Mouse (Mus musculus) intestine, embryonic 16.5 days (tissue): ENCODE data around the gene Lysmd2. TPM values are rescaled to one million over a fixed set of nuclear protein-coding genes. Genes with fewer than 3 reads are reported as not detected.
A peak's percentile ranks its signal among the peaks of the same experiment; 100 is the strongest.

Experiments
- ATAC-seq: fragments of 200-750 bp; cut with Nextera tagmentation; 2 replicates; pipeline ENCODE4 v1.8.0; 2017; ENCODE audit warnings: moderate TSS enrichment, moderate library complexity
- H3K27ac ChIP-seq: fragments of 300-500 bp; sonication (generic); 2 replicates; pipeline ENCODE4 v1.5.1; 2014; ENCODE audit warnings: mild to moderate bottlenecking, low read length
- H3K27me3 ChIP-seq: fragments of 300-500 bp; sonication (generic); replicated peaks from 2 replicates; pipeline ENCODE4 v1.6.1; 2014; ENCODE audit warnings: low read length, control low read depth, mixed read lengths; ENCODE audit not compliant: control insufficient read depth, insufficient read depth
- H3K36me3 ChIP-seq: fragments of 300-500 bp; sonication (generic); 2 replicates; pipeline ENCODE4 v1.6.1; 2014; ENCODE audit warnings: low read length, control low read depth; ENCODE audit not compliant: control insufficient read depth, insufficient read depth
- H3K4me1 ChIP-seq: fragments of 300-500 bp; sonication (generic); 2 replicates; pipeline ENCODE4 v1.6.1; 2014; ENCODE audit warnings: low read length, control low read depth, mixed read lengths; ENCODE audit not compliant: control insufficient read depth, insufficient read depth
- H3K4me2 ChIP-seq: fragments of 300-500 bp; sonication (generic); 2 replicates; pipeline ENCODE4 v1.6.1; 2014; ENCODE audit warnings: low read depth, low read length, control low read depth
- H3K4me3 ChIP-seq: fragments of 300-500 bp; sonication (generic); 2 replicates; pipeline ENCODE4 v1.5.1; 2014; ENCODE audit warnings: mild to moderate bottlenecking, low read length
- H3K9ac ChIP-seq: fragments of 300-500 bp; sonication (generic); 2 replicates; pipeline ENCODE4 v1.6.1; 2014; ENCODE audit warnings: low read depth, low read length
- H3K9me3 ChIP-seq: fragments of 300-500 bp; sonication (generic); 2 replicates; pipeline ENCODE4 v1.6.1; 2016; ENCODE audit warnings: low read length, control low read depth; ENCODE audit not compliant: control insufficient read depth
- WGBS: fragments of 180-500 bp; shearing (Covaris S2); extraction: QIAGEN DNeasy Blood & Tissue Kit; methylation state at CpG from one replicate; pipeline ENCODE4 v1.1.7; 2014; 5-methylcytosine and 5-hydroxymethylcytosine counted together
- polyA plus RNA-seq: library from polyadenylated mRNA; unstranded; fragments of >200 nt; fragmentation: Nextera tagmentation; extraction: Ambion mirVana; gene quantifications from 2 replicates; pipeline ENCODE4 v1.2.1, GENCODE M21; 2015

Lysmd2 gene
- polyA plus RNA-seq, result 15.9 and 18.7 TPM in 2 replicates

- peak; percentile 95 for ATAC-seq
- under 1% methylated on average over 86 of the region's 94 CpGs for WGBS
- no peaks in the 10 kb centered on the region for H3K27me3 ChIP-seq
- no peaks in the 10 kb centered on the region for H3K9me3 ChIP-seq
- H3K4me1 ChIP-seq, result no peaks in the 10 kb centered on the region
- peak within 1 kb of the TSS; percentile 91 for H3K4me2 ChIP-seq
- peak within 1 kb of the TSS; percentile 68 for H3K27ac ChIP-seq
- H3K36me3 ChIP-seq, result no peaks in the 10 kb centered on the region
- H3K9ac ChIP-seq, result peak within 1 kb of the TSS; percentile 87
- peak within 1 kb of the TSS; percentile 74 for H3K4me3 ChIP-seq
These were observed at the start of gene Lysmd2 for GRCm38 (mm10) chr9:75625556-75626307. Gene Lysmd2 (plus strand): TSS chr9:75625741.

GRCm38 (mm10) chr9:75579321-75579720 lies 46.2 kb upstream of the Lysmd2 start:
- 95% methylated on average over 6 of the region's 6 CpGs for WGBS
- no peaks in the 10 kb centered on the region for H3K27me3 ChIP-seq
- no peak for ATAC-seq
- H3K9ac ChIP-seq, result no peak overlapping the region
- no peak overlapping the region for H3K4me3 ChIP-seq
- no peak overlapping the region for H3K27ac ChIP-seq
- no peaks in the 10 kb centered on the region for H3K9me3 ChIP-seq
- H3K4me1 ChIP-seq, result peaks cover 3% of the 10 kb centered on the region; the same call in 1 of the 2 replicates
- H3K36me3 ChIP-seq, result no peaks in the 10 kb centered on the region
- H3K4me2 ChIP-seq, result no peak overlapping the region

GRCm38 (mm10) chr9:75581694-75582350 lies 43.7 kb upstream of the Lysmd2 start:
- Histone ChIP-seq H3K4me3 (no peak overlapping the region), H3K9me3 (no peaks in the 10 kb centered on the region), H3K4me1 (peaks cover 3% of the 10 kb centered on the region; the same call in 1 of the 2 replicates), H3K9ac (no peak overlapping the region), H3K4me2 (no peak overlapping the region), H3K36me3 (no peaks in the 10 kb centered on the region), H3K27ac (no peak overlapping the region), H3K27me3 (no peaks in the 10 kb centered on the region)
- ATAC-seq, result no peak
- WGBS, result 54% methylated on average over 7 of the region's 7 CpGs

- no peak overlapping the region for H3K9ac ChIP-seq
- no peak overlapping the region for H3K4me2 ChIP-seq
- no peaks in the 10 kb centered on the region for H3K9me3 ChIP-seq
- H3K4me3 ChIP-seq, result no peak overlapping the region
- no peaks in the 10 kb centered on the region for H3K27me3 ChIP-seq
- no peaks in the 10 kb centered on the region; the same call in 1 of the 2 replicates for H3K36me3 ChIP-seq
- H3K27ac ChIP-seq, result no peak overlapping the region; the same call in 1 of the 2 replicates
- ATAC-seq, result peak; percentile 85
- 67% methylated on average over 15 of the region's 15 CpGs for WGBS
- no peaks in the 10 kb centered on the region for H3K4me1 ChIP-seq
These were observed 35.4 kb upstream of the Lysmd2 start for GRCm38 (mm10) chr9:75589850-75590790.

DNA sequence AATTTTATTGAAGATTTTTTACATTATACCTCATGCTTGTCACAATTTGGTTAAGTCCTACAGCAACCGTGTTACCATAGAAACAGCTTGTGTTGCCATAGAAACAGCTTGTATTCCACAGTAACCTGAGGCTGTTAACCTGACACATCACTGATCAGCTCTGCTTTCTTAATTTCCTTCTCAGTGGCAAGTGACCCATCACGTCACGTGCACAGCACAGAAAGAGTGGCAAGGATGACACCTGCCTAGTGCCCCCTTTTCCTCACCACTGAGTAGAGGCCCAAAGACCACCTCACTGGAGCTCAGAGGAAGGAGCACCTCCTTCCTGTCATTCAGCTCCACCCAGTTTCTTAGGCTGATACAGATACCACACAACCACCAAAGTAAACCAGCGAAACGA lies 32.1 kb upstream of the Lysmd2 start:
- H3K4me1 ChIP-seq, result no peaks in the 10 kb centered on the region
- H3K27me3 ChIP-seq, result no peaks in the 10 kb centered on the region
- H3K36me3 ChIP-seq, result no peaks in the 10 kb centered on the region; the same call in 1 of the 2 replicates
- no peak for ATAC-seq
- WGBS, result 88% methylated on average over 5 of the region's 5 CpGs
- no peak overlapping the region for H3K9ac ChIP-seq
- no peaks in the 10 kb centered on the region for H3K9me3 ChIP-seq
- no peak overlapping the region for H3K27ac ChIP-seq
- no peak overlapping the region for H3K4me3 ChIP-seq
- no peak overlapping the region for H3K4me2 ChIP-seq

DNA sequence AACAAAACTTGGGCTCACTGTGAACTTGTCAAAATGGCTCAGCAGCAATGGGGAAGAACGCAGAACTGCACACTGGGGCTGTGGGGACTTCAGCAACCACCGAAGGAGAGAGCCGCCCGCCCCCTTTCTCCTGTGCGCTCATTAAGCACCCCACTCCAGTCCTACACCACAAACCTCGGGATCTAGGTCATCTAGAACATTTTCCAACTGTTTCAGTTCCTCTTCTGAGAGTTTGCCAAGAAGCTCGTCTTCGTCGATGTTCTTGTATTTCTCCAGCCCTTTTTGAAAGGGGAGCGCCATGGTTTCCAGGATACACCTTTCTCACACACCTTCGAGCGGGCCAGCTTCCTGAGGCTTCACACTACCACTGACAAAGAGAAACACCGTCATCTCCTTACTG lies 28.5 kb upstream of the Lysmd2 start:
- Histone ChIP-seq H3K9me3 (no peaks in the 10 kb centered on the region), H3K4me1 (0 out of 2 replicates have a peak, but pooled peaks cover 4% of the 10 kb centered on the region), H3K27ac (no peak overlapping the region), H3K4me3 (no peak overlapping the region), H3K27me3 (no peaks in the 10 kb centered on the region), H3K9ac (no peak overlapping the region), H3K36me3 (no peaks in the 10 kb centered on the region), H3K4me2 (no peak overlapping the region)
- 88% methylated on average over 13 of the region's 13 CpGs for WGBS
- ATAC-seq, result no peak

DNA sequence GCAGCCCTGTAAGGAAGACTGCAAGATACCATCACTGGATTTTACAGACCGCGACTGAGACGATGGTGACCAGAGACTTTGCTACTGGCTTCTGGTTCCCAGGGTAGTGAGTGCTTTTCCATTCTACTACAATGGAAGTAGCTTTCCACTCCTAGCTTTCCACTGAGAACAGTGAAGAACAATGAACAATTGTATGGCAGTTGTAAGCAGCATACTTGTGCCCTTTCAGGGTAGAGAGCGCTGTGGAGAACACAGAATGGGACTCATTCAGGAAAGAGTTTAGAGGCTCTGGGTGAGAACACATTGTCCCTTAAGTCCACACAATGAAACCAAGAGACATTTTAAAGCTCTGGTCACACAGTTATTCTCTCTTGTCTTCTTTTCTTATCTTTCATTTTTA lies 27.9 kb upstream of the Lysmd2 start:
- Histone ChIP-seq H3K9me3 (no peaks in the 10 kb centered on the region), H3K4me3 (no peak overlapping the region), H3K4me2 (no peak overlapping the region), H3K27ac (no peak overlapping the region), H3K27me3 (no peaks in the 10 kb centered on the region), H3K4me1 (0 out of 2 replicates have a peak, but pooled peaks cover 4% of the 10 kb centered on the region), H3K9ac (no peak overlapping the region), H3K36me3 (no peaks in the 10 kb centered on the region)
- WGBS, result 88% methylated on average over 4 of the region's 4 CpGs
- ATAC-seq, result no peak

- no peaks in the 10 kb centered on the region for H3K27me3 ChIP-seq
These were observed 26.2 kb upstream of the Lysmd2 start for GRCm38 (mm10) chr9:75599191-75599841.

More at GRCm38 (mm10) chr9:75599191-75599841, 26.2 kb upstream of the Lysmd2 start:
- WGBS, result 42% methylated on average over 5 of the region's 5 CpGs
- Histone ChIP-seq H3K4me2 (no peak overlapping the region), H3K4me1 (0 out of 2 replicates have a peak, but pooled peaks cover 4% of the 10 kb centered on the region), H3K4me3 (no peak overlapping the region), H3K9me3 (no peaks in the 10 kb centered on the region), H3K9ac (no peak overlapping the region), H3K27ac (no peak overlapping the region), H3K36me3 (no peaks in the 10 kb centered on the region)
- ATAC-seq, result peak; percentile 52
